Mouse (Mus musculus): ENCODE results near the gene Insig2. TPM values are rescaled to one million over a fixed set of nuclear protein-coding genes. Genes with fewer than 3 reads are reported as not detected.

Gene Insig2
- polyA plus RNA-seq, 1 experiment from 2014 or later: 9.8 TPM

DNA sequence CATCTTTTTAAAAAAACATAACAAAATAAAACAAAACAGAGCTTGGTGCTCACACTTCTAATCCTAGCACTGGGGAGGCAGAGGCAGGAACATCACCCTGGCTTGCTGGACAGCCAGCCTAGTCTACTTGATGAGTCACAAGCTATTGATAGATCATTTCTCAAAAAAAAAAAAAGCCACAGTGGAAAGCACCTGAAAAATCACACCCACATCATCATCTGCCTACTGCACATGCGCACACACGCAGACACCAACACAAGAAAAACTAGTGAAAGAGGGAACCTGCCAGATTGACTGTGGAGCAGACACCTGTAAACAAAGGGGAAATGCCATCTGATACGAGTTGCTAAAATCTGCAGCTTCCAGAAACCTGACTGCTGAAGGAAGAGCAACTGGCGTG, 54.9 kb downstream of the Insig2 start:
- H3K4me1 ChIP-seq (replicated peaks; ENCODE audit: control insufficient read depth, insufficient read depth, low read length): no peaks in the 10 kb centered on the region
- no peaks in the 10 kb centered on the region for H3K36me3 ChIP-seq (ENCODE audit: control insufficient read depth, insufficient read depth, low read length)
- ATAC-seq (replicated peaks; ENCODE audit: low FRiP score) (no peak), DNase-seq (ENCODE audit: low spot score) (no peak)
- no peak overlapping the region for H3K4me3 ChIP-seq (ENCODE audit: low read depth, low read length)
- H3K9ac ChIP-seq (ENCODE audit: low read depth, low read length): no peak overlapping the region
- H3K4me2 ChIP-seq: no peak overlapping the region
- H3K9me3 ChIP-seq (ENCODE audit: control insufficient read depth, low read length): no peaks in the 10 kb centered on the region
- no peaks in the 10 kb centered on the region for H3K27me3 ChIP-seq (replicated peaks; ENCODE audit: control insufficient read depth, insufficient read depth, low read length)
- 88% methylated on average over 4 of the region's 4 CpGs for WGBS
- no peak overlapping the region for H3K27ac ChIP-seq (ENCODE audit: low read depth, low read length)

DNA sequence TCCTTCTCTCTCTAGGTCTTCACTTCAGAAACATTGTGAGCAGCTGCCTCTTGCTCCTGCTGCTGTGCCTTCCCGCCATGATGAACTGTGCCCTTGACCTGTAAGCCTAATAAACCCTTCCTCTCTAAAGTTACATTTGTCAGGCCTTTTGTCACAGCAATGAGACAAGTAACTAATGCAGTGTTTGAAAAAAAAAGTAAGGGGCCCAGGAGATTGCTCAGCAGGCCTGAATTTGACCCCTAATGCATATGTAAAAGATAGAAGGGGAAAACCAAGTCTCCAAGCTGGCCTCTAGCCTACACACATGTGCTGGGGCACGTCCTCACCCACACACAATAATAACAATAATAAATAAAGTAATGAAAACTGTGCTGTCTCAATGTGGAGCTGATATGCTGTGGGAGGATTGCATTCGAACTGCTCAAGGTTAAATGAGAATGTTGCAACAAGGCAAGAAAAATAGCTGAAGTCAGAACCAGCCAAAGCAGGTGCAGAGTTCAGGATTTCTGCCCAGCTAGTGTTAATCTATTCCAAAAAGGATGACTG, 56.4 kb downstream of the Insig2 start:
- no peak overlapping the region for H3K4me2 ChIP-seq
- H3K27ac ChIP-seq (ENCODE audit: low read depth, low read length): no peak overlapping the region
- H3K27me3 ChIP-seq (replicated peaks; ENCODE audit: control insufficient read depth, insufficient read depth, low read length): no peaks in the 10 kb centered on the region
- ATAC-seq (replicated peaks; ENCODE audit: low FRiP score) (no peak), DNase-seq (ENCODE audit: low spot score) (no peak)
- H3K36me3 ChIP-seq (ENCODE audit: control insufficient read depth, insufficient read depth, low read length): no peaks in the 10 kb centered on the region
- WGBS: 58% methylated on average over 3 of the region's 3 CpGs
- no peaks in the 10 kb centered on the region for H3K9me3 ChIP-seq (ENCODE audit: control insufficient read depth, low read length)
- H3K4me1 ChIP-seq (replicated peaks; ENCODE audit: control insufficient read depth, insufficient read depth, low read length): no peaks in the 10 kb centered on the region
- H3K4me3 ChIP-seq (ENCODE audit: low read depth, low read length): no peak overlapping the region
- no peak overlapping the region for H3K9ac ChIP-seq (ENCODE audit: low read depth, low read length)

DNA sequence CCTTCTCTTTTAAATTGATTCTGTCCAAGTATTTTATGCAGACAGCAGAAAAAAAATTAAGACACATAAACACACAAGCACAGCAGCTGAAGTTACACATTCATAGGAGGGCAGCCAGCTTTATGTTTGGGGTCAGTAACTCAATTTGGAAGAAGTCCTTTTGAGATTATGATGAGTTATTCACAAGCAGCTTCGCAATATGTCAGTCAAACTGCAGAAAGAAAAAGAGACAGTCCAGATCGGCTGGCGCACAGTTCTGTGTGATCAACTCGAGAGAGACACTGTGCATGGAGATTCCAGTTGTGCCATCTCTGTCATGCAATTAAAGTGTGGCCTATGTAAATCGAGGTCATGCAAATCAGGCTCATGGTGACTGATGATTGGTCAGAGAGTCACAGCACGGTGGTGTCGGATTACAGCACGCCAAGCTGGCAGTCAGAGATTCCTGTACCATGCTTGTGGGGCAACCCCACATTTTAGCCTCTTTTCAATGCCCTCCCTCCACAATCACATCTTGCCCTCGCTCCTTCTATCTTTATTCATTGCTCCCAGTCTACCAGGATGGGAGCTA, 72.1 kb downstream of the Insig2 start:
- H3K27me3 ChIP-seq (replicated peaks; ENCODE audit: control insufficient read depth, insufficient read depth, low read length): no peaks in the 10 kb centered on the region
- no peaks in the 10 kb centered on the region for H3K4me1 ChIP-seq (replicated peaks; ENCODE audit: control insufficient read depth, insufficient read depth, low read length)
- H3K36me3 ChIP-seq (ENCODE audit: control insufficient read depth, insufficient read depth, low read length): no peaks in the 10 kb centered on the region
- no peak overlapping the region for H3K4me3 ChIP-seq (ENCODE audit: low read depth, low read length)
- H3K27ac ChIP-seq (ENCODE audit: low read depth, low read length): no peak overlapping the region
- DNase-seq (ENCODE audit: low spot score) (no peak), ATAC-seq (replicated peaks; ENCODE audit: low FRiP score) (no peak)
- H3K9me3 ChIP-seq (ENCODE audit: control insufficient read depth, low read length): no peaks in the 10 kb centered on the region
- WGBS: 68% methylated on average over 9 of the region's 9 CpGs
- no peak overlapping the region for H3K9ac ChIP-seq (ENCODE audit: low read depth, low read length)
- no peak overlapping the region for H3K4me2 ChIP-seq

Other genes starting within 250 kb of the Insig2 start
- 9.2 and 10.1 TPM in 2 replicates for gene Ccdc93, start 98.5 kb upstream of the Insig2 start, polyA plus RNA-seq (2014; fragmentation: Nextera tagmentation; extraction: Ambion mirVana)
- gene Htr5b, start 195.9 kb upstream of the Insig2 start, polyA plus RNA-seq (2014; fragmentation: Nextera tagmentation; extraction: Ambion mirVana): not detected in 2 replicates
- gene Ddx18, start 235.4 kb upstream of the Insig2 start, polyA plus RNA-seq (2014; fragmentation: Nextera tagmentation; extraction: Ambion mirVana): 98.0 and 107 TPM in 2 replicates

Measured in liver, embryonic 11.5 days (tissue).